Comparison of ENCODE assay signal across 13 mouse cellular contexts in the genomic region with DNA sequence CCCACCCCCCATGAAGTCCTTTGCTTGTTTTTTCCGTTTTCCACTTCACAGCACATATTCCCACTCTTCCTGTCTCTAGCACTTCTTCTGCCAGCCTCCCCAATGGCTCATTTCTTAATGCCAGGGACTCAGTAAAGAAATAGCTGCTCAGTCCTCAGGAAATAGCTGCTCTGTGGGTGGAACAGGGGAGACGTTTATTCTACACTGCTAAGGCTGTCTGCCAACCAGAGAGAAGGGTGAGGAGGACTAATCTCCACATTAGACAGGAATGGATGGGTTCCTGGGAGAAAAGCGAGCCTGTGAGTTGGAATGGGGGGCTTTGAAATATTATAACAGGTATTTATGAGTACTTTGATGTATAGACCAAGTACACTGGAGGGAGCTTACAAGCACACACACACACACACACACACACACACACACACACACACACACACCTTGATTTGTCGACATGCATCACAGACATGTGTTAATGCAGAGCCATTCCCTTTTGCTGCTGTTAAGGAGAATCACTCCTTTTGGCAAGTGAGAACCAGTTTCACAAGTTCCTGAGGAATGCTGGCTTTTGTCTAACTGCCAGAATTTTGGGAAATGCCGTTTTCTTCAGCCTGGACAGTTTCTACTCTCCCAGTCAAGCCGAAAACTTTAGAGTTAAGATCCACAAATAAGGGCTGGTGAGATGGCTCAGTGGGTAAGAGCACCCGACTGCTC. TPM values are rescaled to one million over a fixed set of nuclear protein-coding genes. Genes with fewer than 3 reads are reported as not detected.
DNase-seq lines count a peak whose midpoint lies in the region; ATAC-seq and TF ChIP-seq lines count a peak whose summit lies in the region.
"Had no signal": no experiment of that assay in that cellular context is flagged by ENCODE, and none has a peak within 500 bp of the region (broad histone marks: within the 10 kb centered on the region; RNA-seq: fewer than 3 reads in every experiment).

No protein-coding gene starts in this region.

- no peak overlapping the region for H3K9ac ChIP-seq in hindbrain, embryonic 11.5 days (ENCODE audit: low read depth, low read length)
- H3K9ac ChIP-seq in forebrain, embryonic 15.5 days (replicated peaks) = no peak overlapping the region

- no peaks in the 10 kb centered on the region for H3K36me3 ChIP-seq in hindbrain, embryonic 10.5 days
- H3K36me3 ChIP-seq in hindbrain, embryonic 11.5 days (ENCODE audit: control insufficient read depth, insufficient read depth, low read length) = no peaks in the 10 kb centered on the region
- no peaks in the 10 kb centered on the region for H3K36me3 ChIP-seq in forebrain, embryonic 15.5 days

- H3K27ac ChIP-seq in hindbrain, embryonic 10.5 days = peak overlapping the region; percentile 0; the same call in 1 of the 2 replicates
- no peak overlapping the region for H3K27ac ChIP-seq in hindbrain, embryonic 11.5 days (ENCODE audit: low read depth, low read length)
- peak overlapping the region; percentile 50; the same call in 1 of the 2 replicates for H3K27ac ChIP-seq in embryonic fibroblast, embryonic 13.5 days (ENCODE audit: insufficient read depth, low read length)
- H3K27ac ChIP-seq in forebrain, embryonic 15.5 days (replicated peaks) = no peak overlapping the region
- H3K27ac ChIP-seq: left cerebral cortex, adult 2 months; macrophage had no signal

- ATAC-seq in hindbrain, embryonic 11.5 days (ENCODE audit: low FRiP score) = no peak
- no peak for ATAC-seq in forebrain, embryonic 15.5 days (replicated peaks)

- no peak overlapping the region for H3K4me3 ChIP-seq in hindbrain, embryonic 10.5 days
- H3K4me3 ChIP-seq in hindbrain, embryonic 11.5 days (ENCODE audit: low read depth, low read length) = no peak overlapping the region
- no peak overlapping the region for H3K4me3 ChIP-seq in embryonic fibroblast, embryonic 13.5 days (ENCODE audit: insufficient read depth, low read length)
- no peak overlapping the region for H3K4me3 ChIP-seq in forebrain, embryonic 15.5 days
- H3K4me3 ChIP-seq: erythroblast, embryonic 14.5 days; left cerebral cortex, adult 2 months had no signal

- no peak overlapping the region for H3K4me2 ChIP-seq in hindbrain, embryonic 11.5 days (replicated peaks; ENCODE audit: low read depth, low read length)
- no peak overlapping the region for H3K4me2 ChIP-seq in forebrain, embryonic 15.5 days (replicated peaks)

- H3K27me3 ChIP-seq in hindbrain, embryonic 10.5 days (ENCODE audit: insufficient read depth, poor library complexity, severe bottlenecking) = no peaks in the 10 kb centered on the region
- H3K27me3 ChIP-seq in hindbrain, embryonic 11.5 days (ENCODE audit: control insufficient read depth, insufficient read depth, low read length) = no peaks in the 10 kb centered on the region
- no peaks in the 10 kb centered on the region for H3K27me3 ChIP-seq in forebrain, embryonic 15.5 days

- DNase-seq in hindbrain, embryonic 10.5 days (ENCODE audit: low spot score) = no peak
- DNase-seq in hindbrain, embryonic 11.5 days (ENCODE audit: low spot score) = no peak
- DNase-seq in R1 (ENCODE audit: low read depth, low spot score) = peak; percentile 66
- peak; percentile 47 for DNase-seq in lung, postnatal 25 days (ENCODE audit: low spot score)
- no peak for DNase-seq in MN1 (ENCODE audit: low spot score)
- DNase-seq in kidney, postnatal 10 days = no peak
- DNase-seq: adrenal gland, postnatal 25 days; cerebellum, adult 2 months had no signal

- no peak for TF ChIP-seq CTCF in embryonic fibroblast, embryonic 13.5 days (IDR thresholded peaks at IDR 0.05; ENCODE audit: borderline replicate concordance, insufficient read depth, low read length)

- no peak for TF ChIP-seq POLR2A in embryonic fibroblast, embryonic 13.5 days (IDR thresholded peaks at IDR 0.05; ENCODE audit: low read depth, low read length)

- WGBS in hindbrain, embryonic 10.5 days = 63% methylated on average over 7 of the region's 7 CpGs
- WGBS in hindbrain, embryonic 11.5 days = 72% methylated on average over 7 of the region's 7 CpGs
- 60% methylated on average over 7 of the region's 7 CpGs for WGBS in forebrain, embryonic 15.5 days

- H3K9me3 ChIP-seq in hindbrain, embryonic 10.5 days = no peaks in the 10 kb centered on the region
- no peaks in the 10 kb centered on the region for H3K9me3 ChIP-seq in hindbrain, embryonic 11.5 days (ENCODE audit: control insufficient read depth, low read length)
- no peaks in the 10 kb centered on the region for H3K9me3 ChIP-seq in forebrain, embryonic 15.5 days

- peaks cover 5% of the 10 kb centered on the region; the same call in 1 of the 2 replicates for H3K4me1 ChIP-seq in hindbrain, embryonic 10.5 days (replicated peaks)
- H3K4me1 ChIP-seq in hindbrain, embryonic 11.5 days (replicated peaks; ENCODE audit: control insufficient read depth, insufficient read depth, low read length) = no peaks in the 10 kb centered on the region
- no peaks in the 10 kb centered on the region for H3K4me1 ChIP-seq in embryonic fibroblast, embryonic 13.5 days (ENCODE audit: control insufficient read depth, insufficient read depth, low read length)
- H3K4me1 ChIP-seq in forebrain, embryonic 15.5 days = no peaks in the 10 kb centered on the region

RNA-seq across cellular contexts. Expression of a gene that starts 9.9 kb away (rescaled TPM):
- 10.2 TPM in 2 replicates for polyA plus RNA-seq in hindbrain, embryonic 10.5 days (2016; fragmentation: Nextera tagmentation; extraction: Ambion mirVana)
- polyA plus RNA-seq in hindbrain, embryonic 11.5 days (2014; fragmentation: Nextera tagmentation; extraction: Ambion mirVana) = 8.3 and 14.3 TPM in 2 replicates
- 1.6 TPM in 2 replicates for polyA plus RNA-seq in embryonic fibroblast, embryonic 13.5 days (2011; ENCODE audit: insufficient read length, low read depth, missing spikeins)
- polyA plus RNA-seq in forebrain, embryonic 15.5 days (2015; fragmentation: Nextera tagmentation; extraction: Ambion mirVana) = 3.2 and 6.9 TPM in 2 replicates
- polyA plus RNA-seq: macrophage had no signal

Comparison
In these comparisons a context has a peak if more than half of its experiments do, and no peak if none do; other contexts are left out.
1. H3K27ac ChIP-seq: peak in hindbrain, embryonic 10.5 days (single experiment) and embryonic fibroblast, embryonic 13.5 days (single experiment); none in hindbrain, embryonic 11.5 days (single experiment) and forebrain, embryonic 15.5 days (single experiment).
2. DNase-seq: peak in R1 (single experiment) and lung, postnatal 25 days (single experiment); none in hindbrain, embryonic 10.5 days (single experiment), hindbrain, embryonic 11.5 days (single experiment), MN1 (single experiment) and kidney, postnatal 10 days (single experiment).